Mouse (Mus musculus) testis, adult 2 months (tissue): Measurements from ENCODE around the gene 2810408A11Rik. TPM values are rescaled to one million over a fixed set of nuclear protein-coding genes. Genes with fewer than 3 reads are reported as not detected.
A peak's percentile ranks its signal among the peaks of the same experiment; 100 is the strongest.

Source experiments
- H3K27ac ChIP-seq: fragments of 200-500 bp; 2 replicates; pipeline ENCODE4 v1.5.1; 2012; ENCODE audit warnings: low read depth, low read length; ENCODE audit not compliant: control insufficient read depth, insufficient read depth
- H3K27me3 ChIP-seq: fragments of 200-500 bp; 2 replicates; pipeline ENCODE4 v1.6.1; 2012; ENCODE audit warnings: mild to moderate bottlenecking, low read length, moderate library complexity; ENCODE audit not compliant: control insufficient read depth, insufficient read depth
- H3K36me3 ChIP-seq: fragments of 200-500 bp; 2 replicates; pipeline ENCODE4 v1.6.1; 2012; ENCODE audit warnings: mild to moderate bottlenecking, low read length; ENCODE audit not compliant: control insufficient read depth, insufficient read depth
- H3K4me1 ChIP-seq: fragments of 200-500 bp; 2 replicates; pipeline ENCODE4 v1.6.1; 2012; ENCODE audit warnings: low read length; ENCODE audit not compliant: control insufficient read depth, insufficient read depth
- H3K4me3 ChIP-seq: fragments of 200-500 bp; 2 replicates; pipeline ENCODE4 v1.5.1; 2012; ENCODE audit warnings: low read depth, mild to moderate bottlenecking, low read length, moderate library complexity, mixed read lengths; ENCODE audit not compliant: control insufficient read depth
- CTCF ChIP-seq: fragments of 200-500 bp; IDR thresholded peaks from 2 replicates; pipeline ENCODE4 v1.5.1; 2012; ENCODE audit warnings: low read depth, mild to moderate bottlenecking, inconsistent platforms, low read length, moderate library complexity; ENCODE audit not compliant: control insufficient read depth, insufficient read depth, insufficient replicate concordance
- POLR2A ChIP-seq: fragments of 200-500 bp; IDR thresholded peaks from 2 replicates; pipeline ENCODE4 v1.6.1; 2012; ENCODE audit warnings: low read depth, mild to moderate bottlenecking, inconsistent platforms, low read length, moderate library complexity; ENCODE audit not compliant: control insufficient read depth
- polyA plus RNA-seq: library from polyadenylated mRNA; depleted of rRNA; stranded (reverse); fragments of >200 nt; gene quantifications from 2 replicates; pipeline ENCODE4 v1.2.3, GENCODE M21; 2012; rRNA removed

Gene 2810408A11Rik
- polyA plus RNA-seq = 124 and 125 TPM in 2 replicates

GRCm38 (mm10) chr11:69900471-69901405 lies at the start of gene 2810408A11Rik, which contains the start of gene Neurl4:
TSS of gene 2810408A11Rik (minus strand) at chr11:69900987.
TSS of gene Neurl4 (plus strand) at chr11:69901072.
- Histone ChIP-seq H3K27me3 (no peaks in the 10 kb centered on the region), H3K36me3 (no peaks in the 10 kb centered on the region; the same call in none of the 2 replicates), H3K4me1 (peaks cover 6% of the 10 kb centered on the region), H3K27ac (peak within 1 kb of the TSS; percentile 90), H3K4me3 (peak within 1 kb of the TSS; percentile 83)
- no peak for TF ChIP-seq CTCF
- TF ChIP-seq POLR2A = peak; percentile 68

GRCm38 (mm10) chr11:69948763-69949150 lies 48.0 kb upstream of the 2810408A11Rik start:
- Histone ChIP-seq H3K4me1 (peaks cover 18% of the 10 kb centered on the region), H3K36me3 (no peaks in the 10 kb centered on the region), H3K27ac (no peak overlapping the region), H3K27me3 (no peaks in the 10 kb centered on the region), H3K4me3 (peak overlapping the region; percentile 37)
- no peak for TF ChIP-seq POLR2A
- TF ChIP-seq CTCF = peak; percentile 82; the same call in 1 of the 2 replicates

GRCm38 (mm10) chr11:69948066-69948762 lies 47.4 kb upstream of the 2810408A11Rik start, which contains the start of gene Slc2a4:
TSS of gene Slc2a4 (minus strand) at chr11:69948188.
- Histone ChIP-seq H3K4me1 (peaks cover 18% of the 10 kb centered on the region), H3K27ac (no peak within 1 kb of the TSS), H3K27me3 (no peaks in the 10 kb centered on the region), H3K36me3 (no peaks in the 10 kb centered on the region), H3K4me3 (peak within 1 kb of the TSS; percentile 50)
- TF ChIP-seq POLR2A = no peak
- no peak for TF ChIP-seq CTCF

- no peak overlapping the region for H3K27ac ChIP-seq
- H3K4me1 ChIP-seq = peaks cover 18% of the 10 kb centered on the region
- H3K36me3 ChIP-seq = no peaks in the 10 kb centered on the region
- TF ChIP-seq POLR2A (no peak), CTCF (no peak)
- no peaks in the 10 kb centered on the region for H3K27me3 ChIP-seq
- peak overlapping the region; percentile 50 for H3K4me3 ChIP-seq
Observed at GRCm38 (mm10) chr11:69947337-69948065, 46.7 kb upstream of the 2810408A11Rik start.

- no peak overlapping the region for H3K27ac ChIP-seq
- no peak overlapping the region for H3K4me3 ChIP-seq
- no peaks in the 10 kb centered on the region for H3K36me3 ChIP-seq
- H3K27me3 ChIP-seq = no peaks in the 10 kb centered on the region
- TF ChIP-seq POLR2A (no peak), CTCF (no peak)
- H3K4me1 ChIP-seq = peaks cover 18% of the 10 kb centered on the region
Observed at GRCm38 (mm10) chr11:69945997-69946891, 45.5 kb upstream of the 2810408A11Rik start.

GRCm38 (mm10) chr11:69945216-69945615 lies 44.4 kb upstream of the 2810408A11Rik start:
- H3K36me3 ChIP-seq = peaks cover 3% of the 10 kb centered on the region

More at GRCm38 (mm10) chr11:69945216-69945615, 44.4 kb upstream of the 2810408A11Rik start:
- TF ChIP-seq POLR2A (no peak), CTCF (no peak)
- Histone ChIP-seq H3K4me3 (no peak overlapping the region), H3K27me3 (no peaks in the 10 kb centered on the region), H3K4me1 (peaks cover 20% of the 10 kb centered on the region), H3K27ac (no peak overlapping the region)
